Mouse (Mus musculus): Measurements from ENCODE around the gene Ncoa3. TPM values are rescaled to one million over a fixed set of nuclear protein-coding genes. Genes with fewer than 3 reads are reported as not detected.

Gene Ncoa3
- polyA plus RNA-seq, 1 experiment from 2014 or later = 22.4 TPM

- DNase-seq (ENCODE audit: low spot score) = no peak
- no peak for ATAC-seq (ENCODE audit: insufficient read depth, low FRiP score, low TSS enrichment)
- no peaks in the 10 kb centered on the region for H3K27me3 ChIP-seq (ENCODE audit: control insufficient read depth, insufficient read depth, low read length)
- H3K27ac ChIP-seq (ENCODE audit: low read depth, low read length) = no peak overlapping the region
- no peaks in the 10 kb centered on the region for H3K36me3 ChIP-seq (ENCODE audit: control insufficient read depth, insufficient read depth, low read length)
- no peak overlapping the region for H3K4me3 ChIP-seq (ENCODE audit: low read depth, low read length)
- H3K9ac ChIP-seq (ENCODE audit: low read length) = no peak overlapping the region
- H3K4me2 ChIP-seq (ENCODE audit: low read depth) = no peak overlapping the region
- 81% methylated on average over 6 of the region's 6 CpGs for WGBS
- no peaks in the 10 kb centered on the region for H3K9me3 ChIP-seq (ENCODE audit: control insufficient read depth, low read length)
- H3K4me1 ChIP-seq (ENCODE audit: control insufficient read depth, insufficient read depth, low read length) = no peaks in the 10 kb centered on the region
Observed at GRCm38 (mm10) chr2:165981248-165981977, 11.0 kb upstream of the Ncoa3 start.

- Histone ChIP-seq H3K4me3 (ENCODE audit: low read depth, low read length) (no peak overlapping the region), H3K27me3 (ENCODE audit: control insufficient read depth, insufficient read depth, low read length) (no peaks in the 10 kb centered on the region), H3K9ac (ENCODE audit: low read length) (no peak overlapping the region), H3K4me2 (ENCODE audit: low read depth) (no peak overlapping the region), H3K27ac (ENCODE audit: low read depth, low read length) (no peak overlapping the region), H3K4me1 (ENCODE audit: control insufficient read depth, insufficient read depth, low read length) (no peaks in the 10 kb centered on the region), H3K36me3 (ENCODE audit: control insufficient read depth, insufficient read depth, low read length) (no peaks in the 10 kb centered on the region), H3K9me3 (ENCODE audit: control insufficient read depth, low read length) (no peaks in the 10 kb centered on the region)
- WGBS = 62% methylated on average over 16 of the region's 16 CpGs
- ATAC-seq (ENCODE audit: insufficient read depth, low FRiP score, low TSS enrichment) (no peak), DNase-seq (ENCODE audit: low spot score) (no peak)
Observed at GRCm38 (mm10) chr2:165982512-165983389, 9.7 kb upstream of the Ncoa3 start.

GRCm38 (mm10) chr2:165984318-165984717 lies 8.1 kb upstream of the Ncoa3 start:
- no peaks in the 10 kb centered on the region for H3K4me1 ChIP-seq (ENCODE audit: control insufficient read depth, insufficient read depth, low read length)
- WGBS = 96% methylated on average over 1 of the region's 1 CpGs
- no peaks in the 10 kb centered on the region for H3K36me3 ChIP-seq (ENCODE audit: control insufficient read depth, insufficient read depth, low read length)
- H3K27me3 ChIP-seq (ENCODE audit: control insufficient read depth, insufficient read depth, low read length) = no peaks in the 10 kb centered on the region
- no peak overlapping the region for H3K27ac ChIP-seq (ENCODE audit: low read depth, low read length)
- H3K4me2 ChIP-seq (ENCODE audit: low read depth) = no peak overlapping the region
- no peaks in the 10 kb centered on the region for H3K9me3 ChIP-seq (ENCODE audit: control insufficient read depth, low read length)
- DNase-seq (ENCODE audit: low spot score) = no peak
- no peak for ATAC-seq (ENCODE audit: insufficient read depth, low FRiP score, low TSS enrichment)
- H3K9ac ChIP-seq (ENCODE audit: low read length) = no peak overlapping the region
- H3K4me3 ChIP-seq (ENCODE audit: low read depth, low read length) = no peak overlapping the region

- H3K4me1 ChIP-seq (ENCODE audit: control insufficient read depth, insufficient read depth, low read length) = no peaks in the 10 kb centered on the region
- no peak overlapping the region for H3K4me3 ChIP-seq (ENCODE audit: low read depth, low read length)
- no peak overlapping the region for H3K9ac ChIP-seq (ENCODE audit: low read length)
Observed at GRCm38 (mm10) chr2:165984891-165985290, 7.5 kb upstream of the Ncoa3 start.

GRCm38 (mm10) chr2:165985581-165985980 lies 6.9 kb upstream of the Ncoa3 start:
- H3K36me3 ChIP-seq (ENCODE audit: control insufficient read depth, insufficient read depth, low read length) = no peaks in the 10 kb centered on the region
- H3K9ac ChIP-seq (ENCODE audit: low read length) = no peak overlapping the region
- no peak overlapping the region for H3K4me3 ChIP-seq (ENCODE audit: low read depth, low read length)
- H3K4me2 ChIP-seq (ENCODE audit: low read depth) = no peak overlapping the region
- H3K9me3 ChIP-seq (ENCODE audit: control insufficient read depth, low read length) = no peaks in the 10 kb centered on the region
- H3K27ac ChIP-seq (ENCODE audit: low read depth, low read length) = no peak overlapping the region
- no peaks in the 10 kb centered on the region for H3K4me1 ChIP-seq (ENCODE audit: control insufficient read depth, insufficient read depth, low read length)
- DNase-seq (ENCODE audit: low spot score) (no peak), ATAC-seq (ENCODE audit: insufficient read depth, low FRiP score, low TSS enrichment) (no peak)
- no peaks in the 10 kb centered on the region for H3K27me3 ChIP-seq (ENCODE audit: control insufficient read depth, insufficient read depth, low read length)
- 94% methylated on average over 11 of the region's 11 CpGs for WGBS

More at GRCm38 (mm10) chr2:165984891-165985290, 7.5 kb upstream of the Ncoa3 start:
- Histone ChIP-seq H3K9me3 (ENCODE audit: control insufficient read depth, low read length) (no peaks in the 10 kb centered on the region), H3K36me3 (ENCODE audit: control insufficient read depth, insufficient read depth, low read length) (no peaks in the 10 kb centered on the region), H3K27me3 (ENCODE audit: control insufficient read depth, insufficient read depth, low read length) (no peaks in the 10 kb centered on the region), H3K27ac (ENCODE audit: low read depth, low read length) (no peak overlapping the region), H3K4me2 (ENCODE audit: low read depth) (no peak overlapping the region)
- 90% methylated on average over 6 of the region's 6 CpGs for whole genome bisulfite sequencing
- DNase-seq (ENCODE audit: low spot score) (no peak), ATAC-seq (ENCODE audit: insufficient read depth, low FRiP score, low TSS enrichment) (no peak)

GRCm38 (mm10) chr2:165986921-165987453 lies 5.4 kb upstream of the Ncoa3 start:
- ATAC-seq (ENCODE audit: insufficient read depth, low FRiP score, low TSS enrichment) = peak; percentile 55; the same call in 1 of the 2 replicates
- no peaks in the 10 kb centered on the region for H3K4me1 ChIP-seq (ENCODE audit: control insufficient read depth, insufficient read depth, low read length)
- H3K4me3 ChIP-seq (ENCODE audit: low read depth, low read length) = peak overlapping the region; percentile 36
- 0 out of 2 replicates have a peak overlapping the region, but pooled peaks have one; percentile 34 for H3K27ac ChIP-seq (ENCODE audit: low read depth, low read length)
- H3K27me3 ChIP-seq (ENCODE audit: control insufficient read depth, insufficient read depth, low read length) = no peaks in the 10 kb centered on the region
- no peaks in the 10 kb centered on the region for H3K9me3 ChIP-seq (ENCODE audit: control insufficient read depth, low read length)
- H3K36me3 ChIP-seq (ENCODE audit: control insufficient read depth, insufficient read depth, low read length) = no peaks in the 10 kb centered on the region
- WGBS = 2% methylated on average over 23 of the region's 23 CpGs
- peak; percentile 65 for DNase-seq (ENCODE audit: low spot score)
- peak overlapping the region; percentile 61 for H3K4me2 ChIP-seq (ENCODE audit: low read depth)
- peak overlapping the region; percentile 58 for H3K9ac ChIP-seq (ENCODE audit: low read length)

- no peaks in the 10 kb centered on the region for H3K36me3 ChIP-seq (ENCODE audit: control insufficient read depth, insufficient read depth, low read length)
- H3K9ac ChIP-seq (ENCODE audit: low read length) = peak overlapping the region; percentile 94
- H3K4me3 ChIP-seq (ENCODE audit: low read depth, low read length) = peak overlapping the region; percentile 94
- H3K27me3 ChIP-seq (ENCODE audit: control insufficient read depth, insufficient read depth, low read length) = no peaks in the 10 kb centered on the region
- ATAC-seq (ENCODE audit: insufficient read depth, low FRiP score, low TSS enrichment) (0 out of 2 replicates have a peak, but pooled peaks have one; percentile 24), DNase-seq (ENCODE audit: low spot score) (peak; percentile 26)
- WGBS = 4% methylated on average over 35 of the region's 35 CpGs
- peaks cover 8% of the 10 kb centered on the region for H3K4me1 ChIP-seq (ENCODE audit: control insufficient read depth, insufficient read depth, low read length)
- no peak overlapping the region for H3K27ac ChIP-seq (ENCODE audit: low read depth, low read length)
- no peaks in the 10 kb centered on the region for H3K9me3 ChIP-seq (ENCODE audit: control insufficient read depth, low read length)
- peak overlapping the region; percentile 89 for H3K4me2 ChIP-seq (ENCODE audit: low read depth)
Observed at GRCm38 (mm10) chr2:165993173-165993900, 901 bp downstream of the Ncoa3 start.

GRCm38 (mm10) chr2:165994341-165994740 lies 1.9 kb downstream of the Ncoa3 start:
- Histone ChIP-seq H3K9me3 (ENCODE audit: control insufficient read depth, low read length) (no peaks in the 10 kb centered on the region), H3K27me3 (ENCODE audit: control insufficient read depth, insufficient read depth, low read length) (no peaks in the 10 kb centered on the region), H3K9ac (ENCODE audit: low read length) (no peak overlapping the region), H3K27ac (ENCODE audit: low read depth, low read length) (no peak overlapping the region), H3K4me2 (ENCODE audit: low read depth) (no peak overlapping the region), H3K4me1 (ENCODE audit: control insufficient read depth, insufficient read depth, low read length) (peaks cover 13% of the 10 kb centered on the region), H3K36me3 (ENCODE audit: control insufficient read depth, insufficient read depth, low read length) (no peaks in the 10 kb centered on the region), H3K4me3 (ENCODE audit: low read depth, low read length) (no peak overlapping the region)
- no peak for DNase-seq (ENCODE audit: low spot score)
- 95% methylated on average over 4 of the region's 4 CpGs for WGBS
- ATAC-seq (ENCODE audit: insufficient read depth, low FRiP score, low TSS enrichment) = no peak

Measured in neural tube, embryonic 11.5 days (tissue).